Comparison of ENCODE assay signal across 14 mouse cellular contexts in genomic region chr19:59628296-59629160, GRCm38 (mm10).
DNase-seq lines count a peak whose midpoint lies in the region; ATAC-seq and TF ChIP-seq lines count a peak whose summit lies in the region.
"Had no signal": no experiment of that assay in that cellular context is flagged by ENCODE, and none has a peak within 500 bp of the region (broad histone marks: within the 10 kb centered on the region; RNA-seq: fewer than 3 reads in every experiment).

No protein-coding gene starts in this region.

- peak; percentile 41 for DNase-seq in heart, adult 11 months
- no peak for DNase-seq in heart, postnatal 36 days
- DNase-seq in hindbrain, postnatal 0 days (ENCODE audit: low spot score): peak; percentile 29
- peak; percentile 29 to 66 for DNase-seq in kidney, postnatal 25 days
- DNase-seq in spleen, postnatal 10 days (ENCODE audit: low spot score in 2 of 2): no peak
- DNase-seq in gastrocnemius, adult 18-20 months (ENCODE audit: low spot score): no peak
- no peak for DNase-seq in layer of hippocampus, adult 18-20 months (ENCODE audit: low spot score in 2 of 2)
- DNase-seq: gastrocnemius, postnatal 14 days; layer of hippocampus, adult 9-11 months; liver; lung, embryonic 14.5 days had no signal

- H3K27me3 ChIP-seq in hindbrain, postnatal 0 days (ENCODE audit: insufficient read depth, low read length): no peaks in the 10 kb centered on the region
- H3K27me3 ChIP-seq in neural tube, embryonic 13.5 days: peaks cover 16% of the 10 kb centered on the region
- H3K27me3 ChIP-seq: heart, embryonic 12.5 days had no signal

- no peak overlapping the region for H3K27ac ChIP-seq in hindbrain, postnatal 0 days
- peak overlapping the region; percentile 38 for H3K27ac ChIP-seq in neural tube, embryonic 13.5 days (replicated peaks)
- H3K27ac ChIP-seq: embryonic facial prominence, embryonic 10.5 days had no signal

- no peak overlapping the region for H3K9ac ChIP-seq in hindbrain, postnatal 0 days (replicated peaks; ENCODE audit: low read length)
- no peak overlapping the region for H3K9ac ChIP-seq in neural tube, embryonic 13.5 days
- H3K9ac ChIP-seq: heart, embryonic 12.5 days; lung, embryonic 14.5 days had no signal

- ATAC-seq in hindbrain, postnatal 0 days: no peak
- peak; percentile 72; the same call in 1 of the 2 replicates for ATAC-seq in neural tube, embryonic 13.5 days (ENCODE audit: low read depth)

- H3K4me1 ChIP-seq in hindbrain, postnatal 0 days (ENCODE audit: insufficient read depth, low read length): no peaks in the 10 kb centered on the region
- peaks cover 20% of the 10 kb centered on the region for H3K4me1 ChIP-seq in neural tube, embryonic 13.5 days (replicated peaks)
- H3K4me1 ChIP-seq: heart, embryonic 12.5 days had no signal

- no peak overlapping the region for H3K4me2 ChIP-seq in hindbrain, postnatal 0 days (ENCODE audit: low read depth, low read length)
- no peak overlapping the region for H3K4me2 ChIP-seq in neural tube, embryonic 13.5 days
- H3K4me2 ChIP-seq: heart, embryonic 12.5 days; lung, embryonic 14.5 days had no signal

- intact Hi-C loops in heart, postnatal 36 days (cut with DNase I): no loop called here

- H3K4me3 ChIP-seq in hindbrain, postnatal 0 days (ENCODE audit: low read length): no peak overlapping the region
- no peak overlapping the region for H3K4me3 ChIP-seq in neural tube, embryonic 13.5 days
- H3K4me3 ChIP-seq: embryonic facial prominence, embryonic 10.5 days; heart, embryonic 12.5 days had no signal

- WGBS in hindbrain, postnatal 0 days: 42% methylated on average over 15 of the region's 15 CpGs
- 35% methylated on average over 15 of the region's 15 CpGs for WGBS in neural tube, embryonic 13.5 days

- TF ChIP-seq CTCF in hindbrain, postnatal 0 days (IDR thresholded peaks at IDR 0.05; ENCODE audit: low read depth): no peak

- H3K9me3 ChIP-seq in hindbrain, postnatal 0 days (ENCODE audit: low read length): no peaks in the 10 kb centered on the region
- no peaks in the 10 kb centered on the region for H3K9me3 ChIP-seq in neural tube, embryonic 13.5 days
- H3K9me3 ChIP-seq: embryonic facial prominence, embryonic 10.5 days; heart, embryonic 12.5 days had no signal

- H3K36me3 ChIP-seq in hindbrain, postnatal 0 days (ENCODE audit: insufficient read depth, low read length): no peaks in the 10 kb centered on the region
- H3K36me3 ChIP-seq in neural tube, embryonic 13.5 days: no peaks in the 10 kb centered on the region
- H3K36me3 ChIP-seq: embryonic facial prominence, embryonic 10.5 days; heart, embryonic 12.5 days had no signal

Comparison
In these comparisons a context has a peak if more than half of its experiments do, and no peak if none do; other contexts are left out.
1. DNase-seq: peak in heart, adult 11 months (single experiment), hindbrain, postnatal 0 days (single experiment) and kidney, postnatal 25 days (2 of 2); none in heart, postnatal 36 days (0 of 2), spleen, postnatal 10 days (0 of 2), gastrocnemius, adult 18-20 months (single experiment) and layer of hippocampus, adult 18-20 months (0 of 2).